Mouse (Mus musculus) megakaryocyte, embryonic 14.5 days (primary cell): ENCODE data around the gene Phb2. TPM values are rescaled to one million over a fixed set of nuclear protein-coding genes. Genes with fewer than 3 reads are reported as not detected.

Experiments used
- H3K27me3 ChIP-seq: replicated peaks from 2 replicates; pipeline ENCODE3; 2012; ENCODE audit warnings: inconsistent platforms
- H3K36me3 ChIP-seq: replicated peaks from 2 replicates; pipeline ENCODE3; 2012; ENCODE audit warnings: low read length, inconsistent platforms, mixed read lengths
- H3K4me1 ChIP-seq: 2 replicates; pipeline ENCODE4 v1.6.1; 2012; ENCODE audit warnings: inconsistent platforms
- H3K4me3 ChIP-seq: replicated peaks from 2 replicates; pipeline ENCODE3; 2012; ENCODE audit warnings: moderate library complexity, mild to moderate bottlenecking, inconsistent platforms
- H3K9me3 ChIP-seq: 2 replicates; pipeline ENCODE4 v1.6.1; 2012; ENCODE audit warnings: inconsistent platforms
- FLI1 ChIP-seq: IDR thresholded peaks from 2 replicates; pipeline ENCODE4 v1.6.1; 2012; ENCODE audit warnings: low read length, inconsistent platforms, mixed read lengths
- GATA1 ChIP-seq: IDR thresholded peaks from 3 replicates; pipeline ENCODE4 v1.6.1; 2012; ENCODE audit warnings: mixed read lengths, low read length, inconsistent platforms, borderline replicate concordance
- polyA plus RNA-seq: library from polyadenylated mRNA; stranded (reverse); fragments of >175 nt; gene quantifications from 2 replicates; pipeline ENCODE4 v1.2.3, GENCODE M21; 2012; ENCODE audit warnings: low replicate concordance; ENCODE audit not compliant: insufficient read depth

Gene Phb2
- polyA plus RNA-seq, 1 experiment, result 150 TPM

DNA sequence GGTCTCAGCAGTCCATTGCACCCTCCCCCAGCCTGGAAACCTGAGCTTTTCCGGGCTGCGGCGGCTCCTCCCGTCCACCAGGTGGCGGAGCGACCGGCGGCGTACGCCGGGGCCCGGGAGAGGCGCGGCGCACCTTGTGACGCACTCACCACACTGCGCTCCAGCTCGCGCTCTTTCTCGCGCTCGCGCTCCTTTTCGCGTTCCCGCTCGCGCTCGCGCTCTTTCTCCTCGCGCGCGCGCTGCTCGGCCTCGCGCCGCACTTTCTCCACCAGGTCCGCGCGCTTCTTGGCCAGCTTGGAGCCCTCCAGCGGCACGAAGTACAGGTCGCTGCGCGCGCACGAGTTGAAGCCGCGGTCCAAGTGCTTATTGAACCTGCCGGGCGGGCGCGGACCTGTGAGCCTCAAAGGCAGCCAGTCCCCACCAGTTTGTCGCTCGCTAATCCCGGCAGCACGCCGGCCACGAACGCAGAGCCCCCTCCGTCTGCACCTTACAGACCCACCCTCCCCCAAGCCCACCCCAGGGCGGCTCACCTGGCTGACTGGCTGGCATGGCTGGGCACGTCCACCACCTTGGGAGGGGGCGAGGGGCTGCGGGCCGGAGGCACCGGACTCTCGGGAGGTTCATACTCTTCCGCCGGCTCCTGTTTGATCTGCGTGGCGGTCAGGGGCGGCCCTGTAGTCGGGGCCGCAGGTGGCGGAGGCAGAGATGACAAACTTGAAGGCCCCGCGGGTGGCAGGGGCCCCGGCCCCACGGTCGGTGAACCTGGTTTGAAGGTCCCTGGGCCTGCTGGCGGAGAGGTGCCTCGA is 33.6 kb downstream of the Phb2 start:
- Histone ChIP-seq H3K36me3 (peaks cover 53% of the 10 kb centered on the region), H3K9me3 (no peaks in the 10 kb centered on the region), H3K4me3 (peak overlapping the region; percentile 95), H3K4me1 (peaks cover 50% of the 10 kb centered on the region), H3K27me3 (no peaks in the 10 kb centered on the region)
- no peak; the same call in 1 of the 2 replicates for TF ChIP-seq FLI1
- TF ChIP-seq GATA1, result no peak

DNA sequence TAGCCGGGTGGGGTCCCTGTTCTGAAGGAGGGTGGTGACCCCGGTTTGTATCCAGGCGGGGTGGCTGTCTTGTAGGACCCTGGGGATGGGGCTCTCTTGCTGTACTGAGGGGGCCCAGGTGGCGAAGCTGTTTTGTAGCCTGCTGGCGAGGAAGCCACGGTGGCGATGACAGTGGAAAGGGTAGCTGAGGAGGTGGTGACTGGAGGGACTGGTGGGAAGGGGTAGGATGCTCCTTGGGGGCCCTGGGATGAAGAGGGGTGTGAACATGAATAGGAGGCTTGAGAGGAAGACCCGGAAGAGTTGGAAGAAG is 34.1 kb downstream of the Phb2 start:
- H3K4me3 ChIP-seq, result peak overlapping the region; percentile 95
- no peaks in the 10 kb centered on the region for H3K9me3 ChIP-seq
- H3K4me1 ChIP-seq, result peaks cover 50% of the 10 kb centered on the region
- TF ChIP-seq GATA1 (no peak), FLI1 (no peak)
- H3K36me3 ChIP-seq, result peaks cover 53% of the 10 kb centered on the region
- H3K27me3 ChIP-seq, result no peaks in the 10 kb centered on the region

DNA sequence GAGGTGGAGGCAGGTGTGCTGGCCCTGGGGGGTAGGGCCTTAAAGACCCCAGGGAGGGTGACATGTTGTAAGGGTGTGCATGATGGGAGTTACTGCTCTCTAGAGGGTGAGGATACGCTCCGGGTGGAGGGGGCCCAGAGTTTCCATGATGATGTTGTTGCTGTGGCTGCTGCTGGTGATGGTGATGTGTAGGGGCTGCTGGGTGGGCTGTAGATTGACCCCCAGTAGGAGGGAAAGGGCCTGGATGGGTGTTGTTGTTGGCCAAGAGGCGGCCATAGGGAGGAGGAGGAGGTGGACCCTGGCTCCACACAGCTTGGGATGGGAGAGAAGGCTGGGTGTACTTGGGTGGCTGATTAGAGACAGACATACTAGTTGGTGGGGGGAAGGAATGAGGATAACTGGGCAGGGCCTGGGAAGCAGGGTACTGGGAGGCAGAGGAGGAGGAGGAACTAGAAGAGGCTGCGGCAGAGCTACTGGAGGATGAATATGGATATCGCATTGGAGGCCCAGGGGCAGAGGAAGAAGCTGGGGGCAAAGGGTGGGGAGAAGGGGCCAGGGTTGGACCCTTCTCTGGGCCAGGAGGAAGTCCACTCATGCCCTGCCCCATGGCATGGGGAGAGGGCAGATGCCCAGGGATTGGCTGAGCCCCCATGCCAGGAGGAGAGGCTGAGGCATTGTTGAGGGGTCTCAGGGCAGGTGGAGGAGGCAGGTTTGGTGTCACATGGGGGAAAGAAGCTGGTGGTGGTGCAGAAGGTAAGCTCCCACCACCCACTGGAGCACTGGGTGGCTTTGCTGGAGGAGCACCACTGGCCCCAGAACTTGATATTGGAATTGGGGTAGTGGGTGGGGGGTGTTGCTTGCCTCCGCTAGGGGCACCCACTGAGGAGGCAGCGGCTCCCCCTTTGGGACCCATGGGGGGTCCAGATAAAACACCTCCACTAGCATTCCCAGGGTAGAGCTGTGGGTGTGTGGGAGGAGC is 34.8 kb downstream of the Phb2 start:
- TF ChIP-seq FLI1 (no peak), GATA1 (no peak)
- H3K4me1 ChIP-seq, result peaks cover 45% of the 10 kb centered on the region
- H3K36me3 ChIP-seq, result peaks cover 53% of the 10 kb centered on the region
- no peaks in the 10 kb centered on the region for H3K9me3 ChIP-seq
- H3K4me3 ChIP-seq, result peak overlapping the region; percentile 95
- no peaks in the 10 kb centered on the region for H3K27me3 ChIP-seq

DNA sequence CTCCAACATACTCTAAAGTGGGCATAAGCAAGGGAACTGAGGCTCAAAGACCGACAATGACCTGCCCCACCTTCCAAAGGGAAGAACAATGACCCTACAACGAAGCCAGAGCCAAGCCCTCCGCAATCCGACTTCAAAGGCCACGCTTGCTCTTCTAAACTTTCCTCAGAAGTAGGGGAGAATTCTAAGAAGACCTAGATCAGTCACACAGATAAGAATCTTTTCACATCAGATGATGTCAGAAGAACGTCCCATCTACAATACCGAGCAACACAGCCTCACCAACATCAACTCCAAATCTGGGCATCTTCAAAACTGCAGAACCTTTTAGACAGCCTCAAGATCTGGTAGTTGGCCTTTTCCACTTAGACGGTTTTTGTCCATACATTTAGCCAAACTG is 38.3 kb downstream of the Phb2 start:
- H3K9me3 ChIP-seq, result no peaks in the 10 kb centered on the region
- no peak overlapping the region for H3K4me3 ChIP-seq
- peaks cover 7% of the 10 kb centered on the region for H3K27me3 ChIP-seq
- peaks cover 36% of the 10 kb centered on the region for H3K36me3 ChIP-seq
- TF ChIP-seq GATA1 (no peak), FLI1 (no peak)
- peaks cover 36% of the 10 kb centered on the region for H3K4me1 ChIP-seq

DNA sequence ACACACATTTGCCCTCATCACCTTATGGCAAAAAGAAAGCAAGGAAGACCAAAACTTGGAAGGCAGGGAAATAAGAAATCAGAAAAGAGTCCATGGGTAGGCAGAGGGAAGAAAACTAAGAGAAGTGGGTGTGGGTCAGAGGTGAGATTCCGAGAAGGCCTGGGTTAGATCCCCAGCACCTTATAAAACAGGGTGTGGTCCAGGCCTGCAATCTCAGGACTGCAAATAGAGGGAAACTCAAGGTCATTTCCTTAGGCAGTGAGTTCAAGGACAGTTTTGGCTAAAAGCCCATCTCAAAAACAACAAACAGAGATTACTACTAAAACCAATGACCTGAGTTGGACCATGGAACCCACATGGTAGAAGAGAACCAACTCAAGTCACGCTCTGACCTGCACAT is 41.7 kb downstream of the Phb2 start:
- peaks cover 15% of the 10 kb centered on the region for H3K36me3 ChIP-seq
- H3K4me1 ChIP-seq, result peaks cover 47% of the 10 kb centered on the region
- H3K27me3 ChIP-seq, result peaks cover 16% of the 10 kb centered on the region
- H3K9me3 ChIP-seq, result no peaks in the 10 kb centered on the region
- H3K4me3 ChIP-seq, result no peak overlapping the region
- TF ChIP-seq FLI1 (no peak), GATA1 (no peak)

DNA sequence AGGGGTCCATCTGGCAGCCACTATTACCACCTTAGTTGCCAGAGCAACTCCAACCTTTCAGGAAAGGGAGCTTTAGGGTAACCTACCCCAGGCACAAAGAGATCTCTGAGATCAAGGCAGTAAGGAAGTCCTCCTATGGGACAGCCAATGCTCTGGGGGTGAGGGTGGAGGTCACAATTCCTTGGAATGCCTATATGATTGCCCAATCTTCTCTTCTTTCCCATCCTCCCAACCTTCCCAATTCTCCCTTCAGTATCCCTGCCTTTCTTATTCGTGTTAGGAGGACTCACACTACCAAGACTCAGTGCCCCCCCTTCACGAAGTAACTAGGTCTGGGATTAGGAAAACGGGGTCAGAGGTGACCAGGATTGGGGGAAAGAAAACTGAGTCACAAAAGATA is 43.2 kb downstream of the Phb2 start:
- H3K4me3 ChIP-seq, result peak overlapping the region; percentile 97
- peaks cover 55% of the 10 kb centered on the region for H3K4me1 ChIP-seq
- TF ChIP-seq FLI1, result no peak
- H3K9me3 ChIP-seq, result no peaks in the 10 kb centered on the region
- peaks cover 18% of the 10 kb centered on the region for H3K27me3 ChIP-seq
- peaks cover 6% of the 10 kb centered on the region for H3K36me3 ChIP-seq

DNA sequence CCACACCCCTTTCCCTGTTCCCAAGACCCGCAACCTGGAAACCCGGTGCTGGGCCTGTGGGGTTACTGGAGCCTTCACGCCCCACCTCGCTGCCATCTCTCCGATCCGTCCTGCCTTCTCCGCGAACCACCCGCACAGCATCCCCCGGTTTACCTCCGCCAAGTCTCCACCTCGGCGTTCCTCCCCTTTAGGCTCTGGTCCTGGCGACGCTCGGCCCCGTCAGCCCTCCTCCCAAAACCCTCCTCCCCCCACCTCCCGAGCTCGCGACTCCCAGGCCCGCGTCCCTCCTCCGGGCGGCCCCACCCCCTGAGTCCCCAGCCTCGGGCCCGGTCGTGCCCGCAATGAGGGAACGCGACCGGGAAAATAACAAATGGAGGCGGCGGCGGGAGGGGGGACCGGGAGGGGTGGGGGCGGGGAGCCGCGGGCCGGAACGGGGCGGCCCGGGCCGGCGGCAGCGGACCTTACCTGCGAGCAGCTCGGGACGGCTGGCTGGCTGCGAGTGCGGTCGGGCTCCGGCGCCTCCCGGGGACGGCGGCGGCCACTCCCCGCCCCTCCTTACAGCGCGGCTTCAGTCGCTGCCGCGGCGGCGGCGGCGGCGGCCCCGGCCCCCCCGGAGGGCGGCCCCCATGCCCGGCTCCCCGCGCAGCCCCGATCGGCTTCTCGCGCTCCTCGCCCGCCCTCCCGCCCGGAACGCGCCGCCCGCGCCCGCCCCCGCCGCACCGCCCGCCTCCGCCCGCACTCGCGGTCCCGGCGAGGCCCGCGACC is 43.9 kb downstream of the Phb2 start, which contains the start of the genes Gm45234 and Atn1:
TSS of gene Gm45234 (minus strand) at position 191 of the 765 bp plus-strand sequence.
TSS of gene Atn1 (minus strand) at position 694 of the 765 bp plus-strand sequence.
- Histone ChIP-seq H3K36me3 (peaks cover 7% of the 10 kb centered on the region), H3K27me3 (peaks cover 23% of the 10 kb centered on the region)

DNA sequence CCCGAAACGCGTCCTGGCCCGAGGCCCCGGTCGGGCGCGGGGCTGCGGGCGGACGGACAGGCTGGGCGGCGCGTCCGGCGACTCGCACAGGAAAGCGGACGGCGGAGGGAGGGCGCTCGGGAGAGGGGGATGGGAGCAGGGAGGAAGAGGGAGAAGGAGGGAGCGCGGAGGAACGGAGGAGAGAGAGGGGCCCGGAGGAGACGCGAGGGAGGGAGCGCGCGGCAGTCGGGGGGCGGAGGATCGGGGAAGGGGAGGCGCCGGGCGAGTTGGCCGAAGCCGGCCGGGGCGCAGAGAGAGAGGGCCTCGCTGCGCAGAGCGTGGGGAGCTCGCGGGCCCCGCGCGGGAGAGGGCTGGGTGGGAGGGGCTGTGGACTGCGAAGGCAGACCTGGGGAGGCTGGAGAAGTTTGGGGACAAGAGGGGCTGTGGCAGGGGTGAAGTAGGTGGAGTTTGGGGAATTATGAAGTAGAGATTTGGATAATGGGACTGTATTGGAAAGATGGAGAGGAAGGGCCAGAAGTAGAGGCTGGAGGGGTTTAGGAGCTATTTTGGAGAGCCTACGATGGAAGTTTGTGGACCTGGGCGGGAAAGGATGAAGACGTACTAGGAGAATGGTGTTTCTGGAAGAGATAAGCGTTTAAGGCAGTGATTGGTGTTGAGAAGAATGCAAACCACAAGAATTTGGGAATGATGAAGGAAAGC is 44.7 kb downstream of the Phb2 start:
- Histone ChIP-seq H3K9me3 (no peaks in the 10 kb centered on the region), H3K4me1 (peaks cover 55% of the 10 kb centered on the region), H3K27me3 (peaks cover 29% of the 10 kb centered on the region), H3K4me3 (peak overlapping the region; percentile 97), H3K36me3 (peaks cover 14% of the 10 kb centered on the region)
- TF ChIP-seq GATA1, result no peak

More for the DNA sequence above, 43.9 kb downstream of the Phb2 start, which contains the start of the genes Gm45234 and Atn1:
- Histone ChIP-seq H3K4me1 (peaks cover 55% of the 10 kb centered on the region), H3K4me3 (peak within 1 kb of the TSS; percentile 97), H3K9me3 (no peaks in the 10 kb centered on the region)
- TF ChIP-seq GATA1 (no peak), FLI1 (no peak)
